Mouse (Mus musculus): ENCODE results near the gene Gfy. TPM values are rescaled to one million over a fixed set of nuclear protein-coding genes. Genes with fewer than 3 reads are reported as not detected.

Gene Gfy
- total RNA-seq (2021), result not detected
- long read RNA-seq, experiment 1, result 0 reads
- long read RNA-seq, experiment 2, result 0 reads

- no peak for DNase-seq
Observed at GRCm38 (mm10) chr7:45179469-45179868, at the start of gene Gfy. TSS of gene Gfy (minus strand) at chr7:45179569.

- DNase-seq, result no peak
Observed at GRCm38 (mm10) chr7:45229046-45229445, 49.7 kb upstream of the Gfy start.

- no peak for DNase-seq
Observed at GRCm38 (mm10) chr7:45228548-45228947, 49.2 kb upstream of the Gfy start.

GRCm38 (mm10) chr7:45226421-45226820 lies 47.1 kb upstream of the Gfy start:
- no peak for DNase-seq

GRCm38 (mm10) chr7:45224826-45225225 lies 45.5 kb upstream of the Gfy start:
- no peak for DNase-seq

- DNase-seq, result no peak
Observed at GRCm38 (mm10) chr7:45221680-45222079, 42.3 kb upstream of the Gfy start.

GRCm38 (mm10) chr7:45216442-45217183 lies 37.2 kb upstream of the Gfy start:
- peak; percentile 72 to 76 for DNase-seq

- peak; percentile 57 to 59 for DNase-seq
Observed at GRCm38 (mm10) chr7:45215673-45216441, 36.5 kb upstream of the Gfy start, which contains the start of gene Tead2. TSS of gene Tead2 (plus strand) at chr7:45215753.

- no peak for DNase-seq
Observed at GRCm38 (mm10) chr7:45213708-45214107, 34.3 kb upstream of the Gfy start.

GRCm38 (mm10) chr7:45212356-45212755 lies 33.0 kb upstream of the Gfy start:
- DNase-seq, result no peak

GRCm38 (mm10) chr7:45211851-45212251 lies 32.5 kb upstream of the Gfy start, which contains the start of gene Dkkl1:
TSS of gene Dkkl1 (minus strand) at chr7:45212147.
- DNase-seq, result no peak

GRCm38 (mm10) chr7:45211070-45211469 lies 31.7 kb upstream of the Gfy start:
- DNase-seq, result no peak

GRCm38 (mm10) chr7:45208260-45208659 lies 28.9 kb upstream of the Gfy start:
- DNase-seq, result no peak

GRCm38 (mm10) chr7:45204380-45205143 lies 25.2 kb upstream of the Gfy start, which contains the start of gene Ccdc155:
TSS of gene Ccdc155 (minus strand) at chr7:45204892.
- peak; percentile 85 to 93 for DNase-seq

GRCm38 (mm10) chr7:45202654-45203053 lies 23.3 kb upstream of the Gfy start:
- no peak for DNase-seq

GRCm38 (mm10) chr7:45198961-45199360 lies 19.6 kb upstream of the Gfy start:
- DNase-seq, result no peak

- DNase-seq, result peak; percentile 74 to 79
Observed at GRCm38 (mm10) chr7:45198435-45198834, 19.1 kb upstream of the Gfy start.

GRCm38 (mm10) chr7:45196994-45197393 lies 17.6 kb upstream of the Gfy start:
- DNase-seq, result no peak

GRCm38 (mm10) chr7:45196176-45196535 lies 16.8 kb upstream of the Gfy start:
- DNase-seq, result no peak

GRCm38 (mm10) chr7:45195341-45196175 lies 16.2 kb upstream of the Gfy start:
- no peak for DNase-seq
